Mouse (Mus musculus) cerebellum, adult 2 months (tissue): ENCODE measurements at regions not wholly inside any gene's neighbourhood (a gene's known extent, or its start where the extent isn't known, plus 50 kb on each side); places are given as distances from the start of the nearest gene placed in this dataset.

Source experiments
- DNase-seq, 2 experiments: peaks; one replicate each; pipeline ENCODE4 v3.0.0; 2021
- H3K27ac ChIP-seq: fragments of 200-500 bp; 2 replicates; pipeline ENCODE4 v1.5.1; 2012; ENCODE audit warnings: low read length, control low read depth, inconsistent platforms; ENCODE audit not compliant: insufficient read depth
- H3K27me3 ChIP-seq: fragments of 200-500 bp; 2 replicates; pipeline ENCODE4 v1.6.1; 2012; ENCODE audit warnings: inconsistent platforms, mild to moderate bottlenecking, low read length, moderate library complexity; ENCODE audit not compliant: control insufficient read depth, insufficient read depth
- H3K4me1 ChIP-seq: fragments of 200-500 bp; 2 replicates; pipeline ENCODE4 v1.6.1; 2011; ENCODE audit warnings: low read length; ENCODE audit not compliant: control insufficient read depth, insufficient read depth
- H3K4me3 ChIP-seq: fragments of 200-500 bp; replicated peaks from 2 replicates; pipeline ENCODE3; 2011; ENCODE audit warnings: mild to moderate bottlenecking, low read depth, low read length, control low read depth; ENCODE audit not compliant: insufficient read depth
- CTCF ChIP-seq: fragments of 200-500 bp; IDR thresholded peaks from 2 replicates; pipeline ENCODE4 v1.5.1; 2011; ENCODE audit warnings: low read depth, mild to moderate bottlenecking, control low read depth, low read length, moderate library complexity, borderline replicate concordance; ENCODE audit not compliant: insufficient read depth
- POLR2A ChIP-seq: fragments of 200-500 bp; IDR thresholded peaks from 2 replicates; pipeline ENCODE4 v1.6.1; 2011; ENCODE audit warnings: low read length, control low read depth, borderline replicate concordance; ENCODE audit not compliant: insufficient read depth
- WGBS: fragments of 180-500 bp; shearing (Covaris S2); methylation state at CpG from one replicate; pipeline ENCODE4 v1.1.7; 2018; 5-methylcytosine and 5-hydroxymethylcytosine counted together

- H3K27me3 ChIP-seq: no peaks in the 10 kb centered on the region
- H3K27ac ChIP-seq: no peak overlapping the region
- no peak for DNase-seq
- TF ChIP-seq CTCF: no peak
- no peak for TF ChIP-seq POLR2A
- WGBS: 39% methylated on average over 4 of the region's 4 CpGs
- H3K4me1 ChIP-seq: no peaks in the 10 kb centered on the region
- no peak overlapping the region for H3K4me3 ChIP-seq
Measured at GRCm38 (mm10) chr2:133235175-133235920, 289.6 kb upstream of the Fermt1 start.

- H3K27me3 ChIP-seq: no peaks in the 10 kb centered on the region
- DNase-seq: peak; percentile 27 to 29
- no peaks in the 10 kb centered on the region for H3K4me1 ChIP-seq
- no peak for TF ChIP-seq POLR2A
- no peak for TF ChIP-seq CTCF
- H3K4me3 ChIP-seq: no peak overlapping the region
- H3K27ac ChIP-seq: no peak overlapping the region
- WGBS: 46% methylated on average over 2 of the region's 2 CpGs
Measured at GRCm38 (mm10) chr2:133252131-133252530, 299.8 kb upstream of the Bmp2 start.

- Histone ChIP-seq H3K4me3 (no peak overlapping the region), H3K27me3 (no peaks in the 10 kb centered on the region), H3K4me1 (no peaks in the 10 kb centered on the region), H3K27ac (no peak overlapping the region)
- TF ChIP-seq CTCF: no peak
- TF ChIP-seq POLR2A: no peak
- no peak for DNase-seq
- 59% methylated on average over 4 of the region's 4 CpGs for WGBS
Measured at GRCm38 (mm10) chr2:133274424-133274823, 277.5 kb upstream of the Bmp2 start.

- no peak for DNase-seq
- TF ChIP-seq CTCF (no peak), POLR2A (no peak)
- 53% methylated on average over 4 of the region's 4 CpGs for WGBS
- Histone ChIP-seq H3K27me3 (no peaks in the 10 kb centered on the region), H3K4me3 (no peak overlapping the region), H3K4me1 (no peaks in the 10 kb centered on the region), H3K27ac (no peak overlapping the region)
Measured at GRCm38 (mm10) chr2:133278546-133278945, 273.4 kb upstream of the Bmp2 start.

GRCm38 (mm10) chr2:133279275-133279674 is 272.7 kb upstream of the Bmp2 start:
- no peak for DNase-seq
- Histone ChIP-seq H3K4me3 (no peak overlapping the region), H3K27ac (no peak overlapping the region), H3K27me3 (no peaks in the 10 kb centered on the region), H3K4me1 (no peaks in the 10 kb centered on the region)
- TF ChIP-seq CTCF (no peak), POLR2A (no peak)
- WGBS: 84% methylated on average over 4 of the region's 4 CpGs

- no peak for DNase-seq
- H3K4me1 ChIP-seq: no peaks in the 10 kb centered on the region
- no peaks in the 10 kb centered on the region for H3K27me3 ChIP-seq
- no peak overlapping the region for H3K4me3 ChIP-seq
- H3K27ac ChIP-seq: no peak overlapping the region
- TF ChIP-seq CTCF: no peak
- no peak for TF ChIP-seq POLR2A
- WGBS: 42% methylated on average over 5 of the region's 5 CpGs
Measured at GRCm38 (mm10) chr2:133282692-133283091, 269.3 kb upstream of the Bmp2 start.

- no peak overlapping the region for H3K27ac ChIP-seq
- H3K4me3 ChIP-seq: no peak overlapping the region
- 79% methylated on average over 1 of the region's 1 CpGs for WGBS
- TF ChIP-seq POLR2A: no peak
- no peak for TF ChIP-seq CTCF
- H3K27me3 ChIP-seq: no peaks in the 10 kb centered on the region
- no peak for DNase-seq
- H3K4me1 ChIP-seq: no peaks in the 10 kb centered on the region
Measured at GRCm38 (mm10) chr2:133283709-133284108, 268.2 kb upstream of the Bmp2 start.

GRCm38 (mm10) chr2:133294136-133294535 is 257.8 kb upstream of the Bmp2 start:
- 37% methylated on average over 7 of the region's 7 CpGs for WGBS
- H3K4me3 ChIP-seq: no peak overlapping the region
- no peak overlapping the region for H3K27ac ChIP-seq
- DNase-seq: no peak
- TF ChIP-seq POLR2A: no peak
- TF ChIP-seq CTCF: no peak
- no peaks in the 10 kb centered on the region for H3K4me1 ChIP-seq
- no peaks in the 10 kb centered on the region for H3K27me3 ChIP-seq
